Mouse (Mus musculus) frontal cortex, adult (tissue): Measurements from ENCODE around the gene Tenm2.

Source experiments
- ATAC-seq: cut with Nextera tagmentation; 2 replicates; pipeline ENCODE4 v1.9.2; 2017; ENCODE audit warnings: mild to moderate bottlenecking, moderate library complexity, mixed read lengths; ENCODE audit not compliant: low TSS enrichment

Gene Tenm2

GRCm38 (mm10) chr11:36204381-36204780 lies 1031.4 kb downstream of the Tenm2 start:
- peak; percentile 42 for ATAC-seq

GRCm38 (mm10) chr11:36203896-36204295 lies 1031.9 kb downstream of the Tenm2 start:
- peak; percentile 33 for ATAC-seq

GRCm38 (mm10) chr11:36194348-36194747 lies 1041.4 kb downstream of the Tenm2 start:
- peak; percentile 65 for ATAC-seq

GRCm38 (mm10) chr11:36176106-36176505 lies 1059.7 kb downstream of the Tenm2 start:
- peak; percentile 64 for ATAC-seq

- no peak for ATAC-seq
Observed at GRCm38 (mm10) chr11:36173076-36173690, 1062.6 kb downstream of the Tenm2 start.

- no peak for ATAC-seq
Observed at GRCm38 (mm10) chr11:36172520-36172919, 1063.2 kb downstream of the Tenm2 start.

- no peak for ATAC-seq
Observed at GRCm38 (mm10) chr11:36171991-36172390, 1063.8 kb downstream of the Tenm2 start.

- no peak for ATAC-seq
Observed at GRCm38 (mm10) chr11:36171221-36171620, 1064.5 kb downstream of the Tenm2 start.

GRCm38 (mm10) chr11:36169738-36170137 lies 1066.0 kb downstream of the Tenm2 start:
- ATAC-seq: no peak

GRCm38 (mm10) chr11:36168921-36169537 lies 1066.7 kb downstream of the Tenm2 start:
- no peak for ATAC-seq

- ATAC-seq: peak; percentile 64
Observed at GRCm38 (mm10) chr11:36167766-36168318, 1067.9 kb downstream of the Tenm2 start.

GRCm38 (mm10) chr11:36163580-36163979 lies 1072.2 kb downstream of the Tenm2 start:
- ATAC-seq: no peak

- no peak for ATAC-seq
Observed at GRCm38 (mm10) chr11:36161765-36162321, 1073.9 kb downstream of the Tenm2 start.

GRCm38 (mm10) chr11:36153450-36153849 lies 1082.3 kb downstream of the Tenm2 start:
- ATAC-seq: no peak

- no peak for ATAC-seq
Observed at GRCm38 (mm10) chr11:36153011-36153410, 1082.8 kb downstream of the Tenm2 start.

- ATAC-seq: peak; percentile 24
Observed at GRCm38 (mm10) chr11:36152226-36152625, 1083.5 kb downstream of the Tenm2 start.

- peak; percentile 85 for ATAC-seq
Observed at GRCm38 (mm10) chr11:36149092-36149491, 1086.7 kb downstream of the Tenm2 start.

GRCm38 (mm10) chr11:36145057-36145456 lies 1090.7 kb downstream of the Tenm2 start:
- no peak for ATAC-seq

GRCm38 (mm10) chr11:36140411-36140810 lies 1095.4 kb downstream of the Tenm2 start:
- peak; percentile 81 for ATAC-seq

- ATAC-seq: no peak
Observed at GRCm38 (mm10) chr11:36139521-36139920, 1096.2 kb downstream of the Tenm2 start.

- ATAC-seq: no peak
Observed at GRCm38 (mm10) chr11:36137840-36138239, 1097.9 kb downstream of the Tenm2 start.

- ATAC-seq: no peak
Observed at GRCm38 (mm10) chr11:36137276-36137675, 1098.5 kb downstream of the Tenm2 start.

GRCm38 (mm10) chr11:36134645-36135044 lies 1101.1 kb downstream of the Tenm2 start:
- ATAC-seq: no peak
